Mouse (Mus musculus): ENCODE results near the gene Mtmr12. TPM values are rescaled to one million over a fixed set of nuclear protein-coding genes. Genes with fewer than 3 reads are reported as not detected.
"Not testable (repeated sequence)": the region's sequence is repeated elsewhere in the genome, so short reads cannot be mapped to it uniquely, and the experiment has no call there.

The Mtmr12 gene
- polyA plus RNA-seq, 1 experiment from 2014 or later, result 8.2 TPM

GRCm38 (mm10) chr15:12206646-12207222 lies 1.9 kb downstream of the Mtmr12 start:
- Histone ChIP-seq H3K4me2 (ENCODE audit: low read length) (peak overlapping the region; percentile 77; the same call in 1 of the 2 replicates), H3K4me3 (ENCODE audit: low read depth, low read length) (no peak overlapping the region), H3K36me3 (ENCODE audit: control insufficient read depth, insufficient read depth, low read length) (no peaks in the 10 kb centered on the region), H3K27me3 (replicated peaks; ENCODE audit: control insufficient read depth, insufficient read depth, low read length) (no peaks in the 10 kb centered on the region), H3K9me3 (replicated peaks; ENCODE audit: control insufficient read depth, low read length) (no peaks in the 10 kb centered on the region), H3K27ac (ENCODE audit: low read depth, low read length) (no peak overlapping the region), H3K4me1 (ENCODE audit: control insufficient read depth, insufficient read depth, low read length) (peaks cover 15% of the 10 kb centered on the region), H3K9ac (ENCODE audit: low read length) (no peak overlapping the region)
- WGBS, result 73% methylated on average over 7 of the region's 7 CpGs
- DNase-seq (ENCODE audit: low spot score) (no peak), ATAC-seq (no peak)

- Histone ChIP-seq H3K4me3 (ENCODE audit: low read depth, low read length) (no peak overlapping the region), H3K27me3 (replicated peaks; ENCODE audit: control insufficient read depth, insufficient read depth, low read length) (no peaks in the 10 kb centered on the region), H3K4me2 (ENCODE audit: low read length) (no peak overlapping the region), H3K9ac (ENCODE audit: low read length) (no peak overlapping the region), H3K4me1 (ENCODE audit: control insufficient read depth, insufficient read depth, low read length) (peaks cover 15% of the 10 kb centered on the region), H3K36me3 (ENCODE audit: control insufficient read depth, insufficient read depth, low read length) (no peaks in the 10 kb centered on the region), H3K9me3 (replicated peaks; ENCODE audit: control insufficient read depth, low read length) (no peaks in the 10 kb centered on the region), H3K27ac (ENCODE audit: low read depth, low read length) (no peak overlapping the region)
- DNase-seq (ENCODE audit: low spot score) (no peak), ATAC-seq (no peak)
- 87% methylated on average over 6 of the region's 6 CpGs for WGBS
Observed at GRCm38 (mm10) chr15:12207556-12208090, 2.8 kb downstream of the Mtmr12 start.

GRCm38 (mm10) chr15:12211577-12211976 lies 6.7 kb downstream of the Mtmr12 start:
- Histone ChIP-seq H3K4me2 (ENCODE audit: low read length) (no peak overlapping the region), H3K27me3 (replicated peaks; ENCODE audit: control insufficient read depth, insufficient read depth, low read length) (no peaks in the 10 kb centered on the region), H3K27ac (ENCODE audit: low read depth, low read length) (no peak overlapping the region), H3K4me1 (ENCODE audit: control insufficient read depth, insufficient read depth, low read length) (peaks cover 4% of the 10 kb centered on the region), H3K9me3 (replicated peaks; ENCODE audit: control insufficient read depth, low read length) (no peaks in the 10 kb centered on the region), H3K9ac (ENCODE audit: low read length) (no peak overlapping the region), H3K4me3 (ENCODE audit: low read depth, low read length) (no peak overlapping the region), H3K36me3 (ENCODE audit: control insufficient read depth, insufficient read depth, low read length) (no peaks in the 10 kb centered on the region)
- DNase-seq (ENCODE audit: low spot score) (no peak), ATAC-seq (peak; percentile 44)
- 85% methylated on average over 8 of the region's 8 CpGs for WGBS

- no peak overlapping the region for H3K9ac ChIP-seq (ENCODE audit: low read length)
- DNase-seq (ENCODE audit: low spot score) (no peak), ATAC-seq (no peak)
- H3K4me3 ChIP-seq (ENCODE audit: low read depth, low read length), result no peak overlapping the region
- H3K4me1 ChIP-seq (ENCODE audit: control insufficient read depth, insufficient read depth, low read length), result no peaks in the 10 kb centered on the region
- H3K36me3 ChIP-seq (ENCODE audit: control insufficient read depth, insufficient read depth, low read length), result no peaks in the 10 kb centered on the region
- no peak overlapping the region for H3K27ac ChIP-seq (ENCODE audit: low read depth, low read length)
- 97% methylated on average over 1 of the region's 1 CpGs for WGBS
- H3K9me3 ChIP-seq (replicated peaks; ENCODE audit: control insufficient read depth, low read length), result no peaks in the 10 kb centered on the region
- H3K4me2 ChIP-seq (ENCODE audit: low read length), result no peak overlapping the region
- no peaks in the 10 kb centered on the region for H3K27me3 ChIP-seq (replicated peaks; ENCODE audit: control insufficient read depth, insufficient read depth, low read length)
Observed at GRCm38 (mm10) chr15:12212266-12212665, 7.4 kb downstream of the Mtmr12 start.

GRCm38 (mm10) chr15:12214531-12215414 lies 9.9 kb downstream of the Mtmr12 start:
- peak; percentile 35; the same call in 1 of the 2 replicates for ATAC-seq
- Histone ChIP-seq H3K4me1 (ENCODE audit: control insufficient read depth, insufficient read depth, low read length) (no peaks in the 10 kb centered on the region), H3K27me3 (replicated peaks; ENCODE audit: control insufficient read depth, insufficient read depth, low read length) (no peaks in the 10 kb centered on the region), H3K27ac (ENCODE audit: low read depth, low read length) (no peak overlapping the region), H3K4me2 (ENCODE audit: low read length) (no peak overlapping the region), H3K36me3 (ENCODE audit: control insufficient read depth, insufficient read depth, low read length) (no peaks in the 10 kb centered on the region), H3K9me3 (replicated peaks; ENCODE audit: control insufficient read depth, low read length) (no peaks in the 10 kb centered on the region), H3K9ac (ENCODE audit: low read length) (no peak overlapping the region), H3K4me3 (ENCODE audit: low read depth, low read length) (no peak overlapping the region)
- WGBS, result 85% methylated on average over 14 of the region's 14 CpGs
- no peak for DNase-seq (ENCODE audit: low spot score)

- peak; percentile 53; the same call in 1 of the 2 replicates for ATAC-seq
Observed at GRCm38 (mm10) chr15:12215415-12215718, 10.5 kb downstream of the Mtmr12 start.

GRCm38 (mm10) chr15:12216119-12216518 lies 11.3 kb downstream of the Mtmr12 start:
- ATAC-seq (no peak), DNase-seq (ENCODE audit: low spot score) (no peak)
- H3K4me3 ChIP-seq (ENCODE audit: low read depth, low read length), result no peak overlapping the region
- H3K9me3 ChIP-seq (replicated peaks; ENCODE audit: control insufficient read depth, low read length), result no peaks in the 10 kb centered on the region
- no peak overlapping the region for H3K27ac ChIP-seq (ENCODE audit: low read depth, low read length)
- H3K4me2 ChIP-seq (ENCODE audit: low read length), result no peak overlapping the region
- H3K9ac ChIP-seq (ENCODE audit: low read length), result no peak overlapping the region
- H3K36me3 ChIP-seq (ENCODE audit: control insufficient read depth, insufficient read depth, low read length), result no peaks in the 10 kb centered on the region
- no peaks in the 10 kb centered on the region for H3K4me1 ChIP-seq (ENCODE audit: control insufficient read depth, insufficient read depth, low read length)
- no peaks in the 10 kb centered on the region for H3K27me3 ChIP-seq (replicated peaks; ENCODE audit: control insufficient read depth, insufficient read depth, low read length)
- WGBS, result 95% methylated on average over 8 of the region's 8 CpGs

More at GRCm38 (mm10) chr15:12215415-12215718, 10.5 kb downstream of the Mtmr12 start:
- Histone ChIP-seq H3K9ac (ENCODE audit: low read length) (no peak overlapping the region), H3K27me3 (replicated peaks; ENCODE audit: control insufficient read depth, insufficient read depth, low read length) (no peaks in the 10 kb centered on the region), H3K4me2 (ENCODE audit: low read length) (no peak overlapping the region), H3K9me3 (replicated peaks; ENCODE audit: control insufficient read depth, low read length) (no peaks in the 10 kb centered on the region), H3K36me3 (ENCODE audit: control insufficient read depth, insufficient read depth, low read length) (no peaks in the 10 kb centered on the region), H3K27ac (ENCODE audit: low read depth, low read length) (no peak overlapping the region), H3K4me1 (ENCODE audit: control insufficient read depth, insufficient read depth, low read length) (no peaks in the 10 kb centered on the region), H3K4me3 (ENCODE audit: low read depth, low read length) (no peak overlapping the region)
- DNase-seq (ENCODE audit: low spot score), result no peak
- WGBS, result 85% methylated on average over 5 of the region's 5 CpGs

- ATAC-seq (no peak), DNase-seq (ENCODE audit: low spot score) (no peak)
- H3K9me3 ChIP-seq (replicated peaks; ENCODE audit: control insufficient read depth, low read length), result no peaks in the 10 kb centered on the region
- 86% methylated on average over 13 of the region's 13 CpGs for WGBS
- no peak overlapping the region for H3K27ac ChIP-seq (ENCODE audit: low read depth, low read length)
- H3K36me3 ChIP-seq (ENCODE audit: control insufficient read depth, insufficient read depth, low read length), result no peaks in the 10 kb centered on the region
- H3K4me3 ChIP-seq (ENCODE audit: low read depth, low read length), result no peak overlapping the region
- H3K4me2 ChIP-seq (ENCODE audit: low read length), result no peak overlapping the region
- no peaks in the 10 kb centered on the region for H3K27me3 ChIP-seq (replicated peaks; ENCODE audit: control insufficient read depth, insufficient read depth, low read length)
- H3K4me1 ChIP-seq (ENCODE audit: control insufficient read depth, insufficient read depth, low read length), result no peaks in the 10 kb centered on the region
- H3K9ac ChIP-seq (ENCODE audit: low read length), result no peak overlapping the region
Observed at GRCm38 (mm10) chr15:12216798-12217197, 12.0 kb downstream of the Mtmr12 start.

GRCm38 (mm10) chr15:12217332-12217731 lies 12.5 kb downstream of the Mtmr12 start:
- not testable (repeated sequence) for H3K4me1 ChIP-seq (ENCODE audit: control insufficient read depth, insufficient read depth, low read length); H3K27me3 ChIP-seq (replicated peaks; ENCODE audit: control insufficient read depth, insufficient read depth, low read length); DNase-seq (ENCODE audit: low spot score); H3K9ac ChIP-seq (ENCODE audit: low read length); H3K4me2 ChIP-seq (ENCODE audit: low read length); H3K36me3 ChIP-seq (ENCODE audit: control insufficient read depth, insufficient read depth, low read length); ATAC-seq; H3K4me3 ChIP-seq (ENCODE audit: low read depth, low read length); H3K27ac ChIP-seq (ENCODE audit: low read depth, low read length); H3K9me3 ChIP-seq (replicated peaks; ENCODE audit: control insufficient read depth, low read length)
- WGBS, result 95% methylated on average over 3 of the region's 3 CpGs

Measured in forebrain, embryonic 14.5 days (tissue).